Mouse (Mus musculus) neural tube, embryonic 12.5 days (tissue): Measurements from ENCODE around the gene Phospho2. TPM values are rescaled to one million over a fixed set of nuclear protein-coding genes. Genes with fewer than 3 reads are reported as not detected.

Source experiments
- ATAC-seq: fragments of 200-750 bp; cut with Nextera tagmentation; 2 replicates; pipeline ENCODE4 v1.8.0; 2017; ENCODE audit warnings: low read depth, mild to moderate bottlenecking, moderate TSS enrichment, moderate library complexity; ENCODE audit not compliant: low FRiP score
- H3K27ac ChIP-seq: fragments of 300-500 bp; sonication (generic); 2 replicates; pipeline ENCODE4 v1.5.1; 2016
- H3K27me3 ChIP-seq: fragments of 300-500 bp; sonication (generic); replicated peaks from 2 replicates; pipeline ENCODE4 v1.6.1; 2016; ENCODE audit warnings: mild to moderate bottlenecking
- H3K36me3 ChIP-seq: fragments of 300-500 bp; sonication (generic); 2 replicates; pipeline ENCODE4 v1.6.1; 2016; ENCODE audit warnings: mild to moderate bottlenecking
- H3K4me1 ChIP-seq: fragments of 300-500 bp; sonication (generic); 2 replicates; pipeline ENCODE4 v1.6.1; 2016
- H3K4me2 ChIP-seq: fragments of 300-500 bp; sonication (generic); replicated peaks from 2 replicates; pipeline ENCODE4 v1.6.1; 2016; ENCODE audit warnings: mild to moderate bottlenecking
- H3K4me3 ChIP-seq: fragments of 300-500 bp; sonication (generic); 2 replicates; pipeline ENCODE4 v1.5.1; 2016
- H3K9ac ChIP-seq: fragments of 300-500 bp; sonication (generic); 2 replicates; pipeline ENCODE4 v1.6.1; 2016; ENCODE audit warnings: mild to moderate bottlenecking
- H3K9me3 ChIP-seq: fragments of 300-500 bp; sonication (generic); 2 replicates; pipeline ENCODE4 v1.6.1; 2016; ENCODE audit warnings: mild to moderate bottlenecking
- WGBS: fragments of 180-500 bp; shearing (Covaris S2); methylation state at CpG from one replicate; pipeline ENCODE4 v1.1.7; 2016; 5-methylcytosine and 5-hydroxymethylcytosine counted together
- polyA plus RNA-seq: library from polyadenylated mRNA; unstranded; fragments of >200 nt; fragmentation: Nextera tagmentation; extraction: Ambion mirVana; gene quantifications from 2 replicates; pipeline ENCODE4 v1.2.1, GENCODE M21; 2016

Gene Phospho2
- polyA plus RNA-seq: 38.3 and 39.2 TPM in 2 replicates

GRCm38 (mm10) chr2:69789429-69790069 lies at the start of gene Phospho2, which contains the start of gene Ccdc173:
Phospho2 (plus strand) TSS chr2:69789623.
Ccdc173 (minus strand) TSS chr2:69789575.
- H3K4me3 ChIP-seq: peak within 1 kb of the TSS; percentile 69
- H3K36me3 ChIP-seq: peaks cover 22% of the 10 kb centered on the region
- no peaks in the 10 kb centered on the region for H3K9me3 ChIP-seq
- WGBS: 2% methylated on average over 48 of the region's 48 CpGs
- peak within 1 kb of the TSS; percentile 53; the same call in 1 of the 2 replicates for H3K27ac ChIP-seq
- no peaks in the 10 kb centered on the region for H3K27me3 ChIP-seq
- ATAC-seq: peak; percentile 94
- peak within 1 kb of the TSS; percentile 83 for H3K4me2 ChIP-seq
- H3K4me1 ChIP-seq: no peaks in the 10 kb centered on the region
- H3K9ac ChIP-seq: peak within 1 kb of the TSS; percentile 82

- no peak overlapping the region for H3K9ac ChIP-seq
- H3K36me3 ChIP-seq: peaks cover 51% of the 10 kb centered on the region
- ATAC-seq: no peak
- H3K9me3 ChIP-seq: peaks cover 5% of the 10 kb centered on the region; the same call in 1 of the 2 replicates
- no peak overlapping the region for H3K4me3 ChIP-seq
- WGBS: 92% methylated on average over 1 of the region's 1 CpGs
- H3K27me3 ChIP-seq: no peaks in the 10 kb centered on the region
- no peaks in the 10 kb centered on the region for H3K4me1 ChIP-seq
- H3K4me2 ChIP-seq: no peak overlapping the region
- no peak overlapping the region for H3K27ac ChIP-seq
Measured at GRCm38 (mm10) chr2:69745091-69745490, 44.3 kb upstream of the Phospho2 start.

- Histone ChIP-seq H3K36me3 (peaks cover 2% of the 10 kb centered on the region; the same call in 1 of the 2 replicates), H3K4me1 (peaks cover 8% of the 10 kb centered on the region; the same call in 1 of the 2 replicates), H3K4me2 (no peak overlapping the region), H3K9me3 (no peaks in the 10 kb centered on the region), H3K4me3 (no peak overlapping the region), H3K9ac (no peak overlapping the region), H3K27me3 (no peaks in the 10 kb centered on the region), H3K27ac (no peak overlapping the region)
- peak; percentile 66 for ATAC-seq
- WGBS: 35% methylated on average over 5 of the region's 5 CpGs
Measured at GRCm38 (mm10) chr2:69760980-69761379, 28.4 kb upstream of the Phospho2 start.

GRCm38 (mm10) chr2:69763340-69763739 lies 26.1 kb upstream of the Phospho2 start:
- no peak overlapping the region for H3K4me2 ChIP-seq
- 95% methylated on average over 4 of the region's 4 CpGs for WGBS
- H3K27ac ChIP-seq: no peak overlapping the region
- ATAC-seq: no peak
- no peak overlapping the region for H3K9ac ChIP-seq
- no peak overlapping the region for H3K4me3 ChIP-seq
- peaks cover 5% of the 10 kb centered on the region; the same call in 1 of the 2 replicates for H3K36me3 ChIP-seq
- no peaks in the 10 kb centered on the region for H3K27me3 ChIP-seq
- peaks cover 8% of the 10 kb centered on the region; the same call in 1 of the 2 replicates for H3K4me1 ChIP-seq
- no peaks in the 10 kb centered on the region for H3K9me3 ChIP-seq

GRCm38 (mm10) chr2:69764716-69765115 lies 24.7 kb upstream of the Phospho2 start:
- Histone ChIP-seq H3K4me3 (no peak overlapping the region), H3K27me3 (no peaks in the 10 kb centered on the region), H3K36me3 (peaks cover 5% of the 10 kb centered on the region; the same call in 1 of the 2 replicates), H3K4me2 (no peak overlapping the region), H3K9ac (no peak overlapping the region), H3K27ac (no peak overlapping the region), H3K4me1 (peaks cover 8% of the 10 kb centered on the region; the same call in 1 of the 2 replicates), H3K9me3 (no peaks in the 10 kb centered on the region)
- 76% methylated on average over 1 of the region's 1 CpGs for WGBS
- ATAC-seq: no peak

GRCm38 (mm10) chr2:69773331-69773730 lies 16.1 kb upstream of the Phospho2 start:
- H3K9ac ChIP-seq: no peak overlapping the region
- no peak overlapping the region for H3K27ac ChIP-seq
- 96% methylated on average over 3 of the region's 3 CpGs for WGBS
- H3K4me2 ChIP-seq: no peak overlapping the region
- no peaks in the 10 kb centered on the region for H3K4me1 ChIP-seq
- H3K27me3 ChIP-seq: no peaks in the 10 kb centered on the region
- no peaks in the 10 kb centered on the region for H3K9me3 ChIP-seq
- H3K36me3 ChIP-seq: peaks cover 11% of the 10 kb centered on the region
- ATAC-seq: no peak
- H3K4me3 ChIP-seq: no peak overlapping the region

GRCm38 (mm10) chr2:69777985-69778835 lies 11.2 kb upstream of the Phospho2 start:
- Histone ChIP-seq H3K4me2 (no peak overlapping the region), H3K36me3 (peaks cover 18% of the 10 kb centered on the region), H3K9ac (no peak overlapping the region), H3K4me3 (no peak overlapping the region), H3K27ac (no peak overlapping the region), H3K27me3 (no peaks in the 10 kb centered on the region), H3K9me3 (no peaks in the 10 kb centered on the region), H3K4me1 (no peaks in the 10 kb centered on the region)
- no peak for ATAC-seq
- 73% methylated on average over 7 of the region's 7 CpGs for WGBS

GRCm38 (mm10) chr2:69778836-69779177 lies 10.6 kb upstream of the Phospho2 start:
- no peaks in the 10 kb centered on the region for H3K27me3 ChIP-seq
- ATAC-seq: no peak
- no peaks in the 10 kb centered on the region for H3K9me3 ChIP-seq
- H3K4me3 ChIP-seq: no peak overlapping the region
- H3K4me2 ChIP-seq: no peak overlapping the region
- H3K9ac ChIP-seq: no peak overlapping the region
- H3K4me1 ChIP-seq: no peaks in the 10 kb centered on the region
- H3K36me3 ChIP-seq: peaks cover 17% of the 10 kb centered on the region
- H3K27ac ChIP-seq: no peak overlapping the region
- 47% methylated on average over 5 of the region's 5 CpGs for WGBS

- WGBS: 32% methylated on average over 9 of the region's 9 CpGs
- Histone ChIP-seq H3K9me3 (no peaks in the 10 kb centered on the region), H3K4me1 (no peaks in the 10 kb centered on the region), H3K4me2 (peak overlapping the region; percentile 83), H3K36me3 (peaks cover 19% of the 10 kb centered on the region), H3K27ac (peak overlapping the region; percentile 8; the same call in 1 of the 2 replicates), H3K27me3 (no peaks in the 10 kb centered on the region), H3K9ac (peak overlapping the region; percentile 53; the same call in 1 of the 2 replicates), H3K4me3 (peak overlapping the region; percentile 69)
- peak; percentile 45; the same call in 1 of the 2 replicates for ATAC-seq
Measured at GRCm38 (mm10) chr2:69788974-69789373, 449 bp upstream of the Phospho2 start.

- no peak overlapping the region for H3K27ac ChIP-seq
- 2% methylated on average over 10 of the region's 10 CpGs for WGBS
- H3K9me3 ChIP-seq: no peaks in the 10 kb centered on the region
- no peaks in the 10 kb centered on the region for H3K27me3 ChIP-seq
- no peaks in the 10 kb centered on the region for H3K4me1 ChIP-seq
- ATAC-seq: peak; percentile 56; the same call in 1 of the 2 replicates
- H3K9ac ChIP-seq: peak overlapping the region; percentile 82; the same call in 1 of the 2 replicates
- peak overlapping the region; percentile 83 for H3K4me2 ChIP-seq
- peak overlapping the region; percentile 69 for H3K4me3 ChIP-seq
- H3K36me3 ChIP-seq: peaks cover 29% of the 10 kb centered on the region
Measured at GRCm38 (mm10) chr2:69790285-69790684, 862 bp downstream of the Phospho2 start.

- no peaks in the 10 kb centered on the region for H3K4me1 ChIP-seq
- no peak overlapping the region for H3K4me3 ChIP-seq
- H3K9me3 ChIP-seq: no peaks in the 10 kb centered on the region
- H3K27ac ChIP-seq: no peak overlapping the region
- no peak overlapping the region for H3K9ac ChIP-seq
- peaks cover 34% of the 10 kb centered on the region for H3K36me3 ChIP-seq
- H3K4me2 ChIP-seq: peak overlapping the region; percentile 83
- ATAC-seq: no peak
- no peaks in the 10 kb centered on the region for H3K27me3 ChIP-seq
- WGBS: 71% methylated on average over 4 of the region's 4 CpGs
Measured at GRCm38 (mm10) chr2:69790722-69791121, 1.3 kb downstream of the Phospho2 start.

- H3K4me3 ChIP-seq: no peak overlapping the region
- ATAC-seq: 0 out of 2 replicates have a peak, but pooled peaks have one; percentile 9
- no peak overlapping the region for H3K4me2 ChIP-seq
- no peaks in the 10 kb centered on the region; the same call in 1 of the 2 replicates for H3K4me1 ChIP-seq
- peaks cover 2% of the 10 kb centered on the region for H3K36me3 ChIP-seq
- H3K9me3 ChIP-seq: no peaks in the 10 kb centered on the region; the same call in 1 of the 2 replicates
- 50% methylated on average over 5 of the region's 5 CpGs for WGBS
- no peaks in the 10 kb centered on the region for H3K27me3 ChIP-seq
- no peak overlapping the region for H3K27ac ChIP-seq
- H3K9ac ChIP-seq: no peak overlapping the region
Measured at GRCm38 (mm10) chr2:69802911-69803312, 13.5 kb downstream of the Phospho2 start.
